Mouse (Mus musculus) ES-Bruce4 (cell line): ENCODE measurements around the gene AU018091. TPM values are rescaled to one million over a fixed set of nuclear protein-coding genes. Genes with fewer than 3 reads are reported as not detected.

Experiments
- H3K27ac ChIP-seq: 2 replicates; pipeline ENCODE4 v1.5.1; 2012; ENCODE audit warnings: low read length, inconsistent platforms; ENCODE audit not compliant: insufficient read depth
- H3K27me3 ChIP-seq: 2 replicates; pipeline ENCODE4 v1.6.1; 2012; ENCODE audit warnings: mild to moderate bottlenecking, low read length, inconsistent platforms; ENCODE audit not compliant: control insufficient read depth, poor library complexity, insufficient read depth, severe bottlenecking
- H3K36me3 ChIP-seq: 2 replicates; pipeline ENCODE4 v1.6.1; 2012; ENCODE audit warnings: inconsistent platforms, mild to moderate bottlenecking, low read length, moderate library complexity; ENCODE audit not compliant: control insufficient read depth, poor library complexity, insufficient read depth, severe bottlenecking
- H3K4me1 ChIP-seq: one replicate; pipeline ENCODE4 v1.8.1; 2011; ENCODE audit warnings: low read length; ENCODE audit not compliant: control insufficient read depth, insufficient read depth
- H3K4me3 ChIP-seq: 2 replicates; pipeline ENCODE4 v1.5.1; 2011; ENCODE audit warnings: low read depth, mild to moderate bottlenecking, low read length
- H3K9ac ChIP-seq: 2 replicates; pipeline ENCODE4 v1.6.1; 2012; ENCODE audit warnings: low read depth, mild to moderate bottlenecking, inconsistent platforms; ENCODE audit not compliant: poor library complexity, severe bottlenecking
- H3K9me3 ChIP-seq: replicated peaks from 2 replicates; pipeline ENCODE4 v1.6.1; 2012; ENCODE audit warnings: mild to moderate bottlenecking, low read length, inconsistent platforms; ENCODE audit not compliant: control insufficient read depth, poor library complexity, insufficient read depth, severe bottlenecking
- CTCF ChIP-seq: IDR thresholded peaks from one replicate; pipeline ENCODE4 v1.8.1; 2011; ENCODE audit warnings: low read depth, low read length
- EP300 ChIP-seq: IDR thresholded peaks from 2 replicates; pipeline ENCODE4 v1.6.1; 2011; ENCODE audit warnings: low read depth, low read length; ENCODE audit not compliant: insufficient read depth
- POLR2A ChIP-seq: IDR thresholded peaks from one replicate; pipeline ENCODE4 v1.8.1; 2011; ENCODE audit warnings: low read length; ENCODE audit not compliant: insufficient read depth
- polyA plus RNA-seq: library from polyadenylated mRNA; stranded (reverse); fragments of >200 nt; gene quantifications from 2 replicates; pipeline ENCODE4 v1.2.4, GENCODE M21; 2011; ENCODE audit warnings: low read depth; ENCODE audit not compliant: missing spikeins, insufficient read depth, insufficient read length

Gene AU018091
- 64.8 and 68.3 TPM in 2 replicates for polyA plus RNA-seq

DNA sequence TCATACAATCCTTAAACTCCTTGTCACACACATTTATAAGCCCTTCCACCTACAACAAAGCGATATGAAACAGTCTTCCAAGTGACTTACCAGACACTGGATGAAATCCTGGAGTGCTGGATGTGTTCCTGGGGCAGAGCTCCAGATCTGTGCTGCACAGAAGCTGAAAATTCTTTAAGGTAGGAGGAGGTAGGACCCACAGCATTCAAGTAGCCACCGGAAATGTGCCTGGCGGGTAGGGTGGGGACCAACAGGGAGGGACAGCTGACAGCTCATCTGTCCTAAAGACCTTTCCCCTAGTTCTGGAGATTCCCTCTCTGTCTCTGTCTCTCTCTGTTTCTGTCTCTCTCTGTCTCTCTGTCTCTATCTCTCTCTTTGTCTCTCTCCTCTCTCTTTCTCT, at the start of gene AU018091:
AU018091 (minus strand) TSS at position 279 of the 400 bp plus-strand sequence.
- H3K27ac ChIP-seq = peak within 1 kb of the TSS; percentile 99
- peaks cover 4% of the 10 kb centered on the region for H3K4me1 ChIP-seq

GRCm38 (mm10) chr7:3217546-3218056, 48.6 kb upstream of the AU018091 start:
- Histone ChIP-seq H3K36me3 (peaks cover 31% of the 10 kb centered on the region), H3K9me3 (no peaks in the 10 kb centered on the region), H3K4me1 (peaks cover 6% of the 10 kb centered on the region), H3K9ac (peak overlapping the region; percentile 97), H3K4me3 (peak overlapping the region; percentile 98), H3K27ac (peak overlapping the region; percentile 98), H3K27me3 (no peaks in the 10 kb centered on the region)
- TF ChIP-seq EP300 (peak; percentile 99), POLR2A (peak; percentile 98), CTCF (no peak)

More for the DNA sequence above, at the start of gene AU018091:
- H3K9ac ChIP-seq = peak within 1 kb of the TSS; percentile 79
- no peaks in the 10 kb centered on the region for H3K9me3 ChIP-seq
- peak within 1 kb of the TSS; percentile 97 for H3K4me3 ChIP-seq
- TF ChIP-seq EP300 (peak; percentile 91), POLR2A (peak; percentile 53), CTCF (no peak)
- no peaks in the 10 kb centered on the region for H3K27me3 ChIP-seq
- no peaks in the 10 kb centered on the region for H3K36me3 ChIP-seq

GRCm38 (mm10) chr7:3216331-3216730, 47.3 kb upstream of the AU018091 start:
- Histone ChIP-seq H3K9ac (peak overlapping the region; percentile 6; the same call in 1 of the 2 replicates), H3K4me1 (peaks cover 5% of the 10 kb centered on the region), H3K36me3 (peaks cover 31% of the 10 kb centered on the region), H3K27me3 (no peaks in the 10 kb centered on the region), H3K9me3 (no peaks in the 10 kb centered on the region), H3K4me3 (peak overlapping the region; percentile 12), H3K27ac (peak overlapping the region; percentile 75)
- TF ChIP-seq EP300 = 0 out of 2 replicates have a peak, but pooled peaks have one; percentile 42
- no peak for TF ChIP-seq POLR2A
- TF ChIP-seq CTCF = no peak

GRCm38 (mm10) chr7:3213557-3213956, 44.6 kb upstream of the AU018091 start:
- peaks cover 6% of the 10 kb centered on the region for H3K4me1 ChIP-seq
- H3K9ac ChIP-seq = peak overlapping the region; percentile 70
- peaks cover 9% of the 10 kb centered on the region for H3K36me3 ChIP-seq
- H3K4me3 ChIP-seq = peak overlapping the region; percentile 63
- peaks cover 2% of the 10 kb centered on the region; the same call in 1 of the 2 replicates for H3K9me3 ChIP-seq
- peak overlapping the region; percentile 100 for H3K27ac ChIP-seq
- no peak for TF ChIP-seq CTCF
- peak; percentile 99 for TF ChIP-seq EP300
- no peaks in the 10 kb centered on the region for H3K27me3 ChIP-seq

GRCm38 (mm10) chr7:3213156-3213555, 44.2 kb upstream of the AU018091 start:
- Histone ChIP-seq H3K9me3 (peaks cover 2% of the 10 kb centered on the region; the same call in 1 of the 2 replicates), H3K4me3 (no peak overlapping the region), H3K27me3 (no peaks in the 10 kb centered on the region), H3K27ac (peak overlapping the region; percentile 100), H3K9ac (peak overlapping the region; percentile 60), H3K36me3 (peaks cover 5% of the 10 kb centered on the region), H3K4me1 (peaks cover 6% of the 10 kb centered on the region)
- TF ChIP-seq CTCF = no peak
- no peak for TF ChIP-seq POLR2A
- peak; percentile 58; the same call in 1 of the 2 replicates for TF ChIP-seq EP300

DNA sequence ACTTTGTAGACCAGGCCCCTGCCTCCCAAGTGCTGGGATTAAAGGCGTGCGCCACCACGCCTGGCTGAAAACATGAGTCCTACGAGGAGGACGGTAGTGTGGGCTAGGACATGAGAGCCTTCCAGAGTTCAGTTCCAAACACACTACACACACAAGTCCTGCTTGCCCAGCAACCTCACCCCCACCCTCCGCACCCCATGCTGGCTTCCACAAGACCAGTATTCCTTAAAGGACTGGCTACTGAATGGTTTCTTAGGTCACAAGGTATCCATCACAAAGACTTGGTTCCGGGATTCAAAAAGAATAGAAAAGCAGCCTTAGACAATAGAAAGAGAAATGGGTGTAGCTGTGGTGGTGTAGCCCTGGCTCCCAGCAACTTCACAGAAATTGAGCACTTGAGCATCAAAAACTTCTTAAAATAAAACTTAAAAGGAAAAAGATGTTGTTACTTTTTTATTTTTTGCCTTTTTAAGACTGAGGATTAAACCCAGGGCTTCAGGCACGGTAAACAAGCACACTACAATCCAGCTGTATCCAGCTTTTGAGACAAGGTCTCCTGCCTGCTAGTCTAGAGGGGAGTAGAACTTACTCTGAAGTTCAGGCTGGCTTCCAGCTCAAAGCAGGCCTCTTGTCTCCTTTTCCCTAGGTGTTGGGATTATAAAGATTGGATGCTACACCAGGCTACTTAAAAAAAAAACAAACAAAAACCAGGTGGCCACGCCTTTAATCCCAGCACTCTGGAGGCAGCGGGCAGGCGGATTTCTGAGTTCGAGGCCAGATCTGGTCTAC, 43.2 kb upstream of the AU018091 start:
- Histone ChIP-seq H3K36me3 (no peaks in the 10 kb centered on the region), H3K9me3 (peaks cover 2% of the 10 kb centered on the region; the same call in 1 of the 2 replicates), H3K27ac (peak overlapping the region; percentile 100), H3K4me3 (no peak overlapping the region), H3K4me1 (peaks cover 6% of the 10 kb centered on the region), H3K27me3 (no peaks in the 10 kb centered on the region), H3K9ac (peak overlapping the region; percentile 60)
- no peak for TF ChIP-seq POLR2A
- peak; percentile 100 for TF ChIP-seq EP300
